Mouse (Mus musculus) liver, adult (tissue): ENCODE data around the gene Pam.

Experiments
- GATA4 ChIP-seq: IDR thresholded peaks from 2 replicates; pipeline ENCODE4 v1.6.1; 2014; ENCODE audit warnings: mild to moderate bottlenecking, low read length; ENCODE audit not compliant: insufficient replicate concordance

Gene Pam

DNA sequence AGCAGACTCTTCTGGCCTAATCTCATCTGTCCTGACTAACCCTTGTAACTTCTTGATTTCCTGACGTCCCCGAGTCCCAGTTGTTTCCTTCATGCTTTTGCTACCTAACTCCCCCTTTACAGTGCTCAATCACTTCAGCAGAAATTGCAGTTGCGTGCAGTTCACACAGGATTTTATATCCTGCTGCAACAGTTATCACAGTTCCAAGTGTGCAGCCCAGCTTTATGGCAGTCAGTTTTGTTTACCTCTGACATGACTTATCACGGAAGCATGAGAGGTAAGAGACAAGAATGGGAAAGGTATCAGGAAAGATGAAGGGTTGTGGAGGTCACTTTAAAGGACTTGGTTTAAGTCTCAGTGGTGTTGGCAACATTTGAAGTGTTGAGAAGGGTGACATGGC, 125.7 kb downstream of the Pam start:
- TF ChIP-seq GATA4: no peak

DNA sequence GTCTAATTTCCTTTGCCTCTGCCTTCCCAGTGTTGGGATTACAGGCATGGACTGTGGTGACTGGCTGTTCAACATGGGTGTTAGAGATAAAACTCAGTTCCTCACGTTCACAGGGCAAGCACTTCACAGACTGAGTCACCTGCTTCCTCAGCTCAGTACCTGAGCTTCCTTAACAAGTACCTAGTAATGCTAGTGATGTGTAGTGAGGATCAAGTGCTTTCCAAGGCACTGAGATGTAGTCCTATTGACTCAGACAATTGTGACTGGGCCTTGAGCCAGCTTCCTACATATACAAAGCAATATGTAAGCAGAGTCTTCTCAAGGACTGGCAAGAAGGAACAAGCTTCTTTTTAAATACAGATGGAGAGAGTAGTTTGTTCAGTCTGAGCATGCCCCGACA, 131.7 kb downstream of the Pam start:
- TF ChIP-seq GATA4: no peak

DNA sequence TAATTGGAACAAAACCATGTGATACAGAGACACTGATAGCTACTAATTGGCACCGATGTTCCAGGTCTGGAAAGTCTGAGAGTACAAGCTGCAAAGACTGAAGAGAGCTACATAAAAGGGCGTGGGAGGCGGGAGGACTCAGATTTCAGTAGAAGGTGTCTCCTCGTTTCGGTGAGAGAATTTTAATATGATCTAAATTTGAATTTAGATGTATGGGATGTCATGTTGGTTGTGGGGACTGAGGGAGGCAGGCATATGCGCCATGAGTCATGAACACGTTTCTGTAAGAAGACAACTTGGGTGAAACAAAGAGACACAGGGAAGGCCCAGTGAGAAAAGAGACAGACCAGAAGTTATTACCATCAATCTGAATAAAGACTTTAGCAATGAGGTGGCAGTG, 133.3 kb downstream of the Pam start:
- no peak for TF ChIP-seq GATA4

DNA sequence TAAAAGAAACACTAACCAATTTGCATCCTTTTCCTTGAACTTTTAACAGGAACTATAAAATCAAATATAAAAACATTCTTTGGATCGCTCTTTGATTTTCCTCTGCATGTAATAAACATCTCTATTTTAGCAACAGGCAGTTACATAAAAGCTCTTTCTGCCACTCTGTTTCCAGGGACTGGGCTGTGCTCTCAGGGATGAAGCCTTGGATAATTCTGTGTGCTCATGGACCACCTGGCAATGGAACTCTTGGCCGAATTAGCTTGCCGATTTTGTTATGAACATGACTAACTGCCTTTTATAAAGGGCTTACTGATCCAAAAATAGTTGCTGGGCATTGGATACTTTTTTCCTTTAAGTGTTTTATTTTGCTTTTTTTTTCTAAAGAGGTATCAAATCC, 134.8 kb downstream of the Pam start:
- no peak for TF ChIP-seq GATA4

DNA sequence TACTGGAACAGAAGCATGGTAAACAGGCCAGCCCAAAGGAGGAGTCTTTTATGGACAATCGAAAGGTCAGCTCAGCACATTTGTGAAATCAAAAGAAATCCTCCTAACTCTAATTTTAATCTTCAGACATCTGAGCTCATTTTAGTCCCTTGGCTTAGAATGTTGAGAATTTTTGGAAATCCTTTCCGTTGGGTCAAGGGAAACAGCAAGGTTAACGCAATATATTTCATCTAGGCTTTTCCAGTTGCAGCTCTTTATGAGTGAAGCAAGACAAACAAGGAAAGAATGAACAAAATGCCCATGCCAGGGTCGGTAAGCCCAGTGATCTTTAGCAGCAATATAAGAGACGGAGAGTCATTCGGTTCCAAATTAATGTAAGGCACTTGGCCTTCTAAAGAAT, 135.3 kb downstream of the Pam start:
- TF ChIP-seq GATA4: no peak

DNA sequence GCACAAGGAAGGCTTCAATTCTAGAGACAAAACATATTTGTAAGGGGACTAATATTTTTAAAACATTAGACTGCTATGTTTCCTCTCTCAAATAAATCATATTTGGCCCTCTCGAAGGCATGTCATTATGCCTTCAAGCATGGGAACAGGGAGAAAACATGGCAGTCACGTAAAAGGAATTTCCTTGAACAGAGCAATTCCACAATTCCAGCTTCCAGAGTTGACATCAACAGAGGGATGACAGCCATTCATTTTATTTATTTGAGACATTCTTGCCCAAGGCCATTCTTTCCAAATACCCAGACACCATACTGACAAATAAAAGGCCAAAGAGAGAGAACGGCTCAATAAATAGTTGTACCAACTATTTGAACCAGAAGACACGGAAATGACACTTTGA, 136.7 kb downstream of the Pam start:
- no peak for TF ChIP-seq GATA4

DNA sequence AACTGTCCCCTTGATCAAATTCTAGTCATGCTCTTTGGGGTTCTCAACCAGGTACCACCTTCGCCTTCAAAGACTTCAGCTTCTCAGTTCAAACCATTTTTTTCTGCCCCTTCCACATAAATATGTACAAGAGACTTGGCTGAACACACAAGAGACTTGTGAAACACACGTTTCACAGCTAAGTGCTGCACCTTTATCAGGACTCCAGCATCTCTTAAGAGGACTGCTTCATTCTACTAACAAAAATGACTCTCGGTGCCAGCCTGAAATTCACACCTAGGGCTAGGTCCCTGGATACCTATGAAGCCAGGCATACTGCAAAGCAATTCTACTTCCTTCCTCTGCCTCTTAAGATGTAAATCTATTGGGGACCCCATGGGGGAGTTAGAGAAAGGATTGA, 148.3 kb downstream of the Pam start:
- no peak for TF ChIP-seq GATA4

DNA sequence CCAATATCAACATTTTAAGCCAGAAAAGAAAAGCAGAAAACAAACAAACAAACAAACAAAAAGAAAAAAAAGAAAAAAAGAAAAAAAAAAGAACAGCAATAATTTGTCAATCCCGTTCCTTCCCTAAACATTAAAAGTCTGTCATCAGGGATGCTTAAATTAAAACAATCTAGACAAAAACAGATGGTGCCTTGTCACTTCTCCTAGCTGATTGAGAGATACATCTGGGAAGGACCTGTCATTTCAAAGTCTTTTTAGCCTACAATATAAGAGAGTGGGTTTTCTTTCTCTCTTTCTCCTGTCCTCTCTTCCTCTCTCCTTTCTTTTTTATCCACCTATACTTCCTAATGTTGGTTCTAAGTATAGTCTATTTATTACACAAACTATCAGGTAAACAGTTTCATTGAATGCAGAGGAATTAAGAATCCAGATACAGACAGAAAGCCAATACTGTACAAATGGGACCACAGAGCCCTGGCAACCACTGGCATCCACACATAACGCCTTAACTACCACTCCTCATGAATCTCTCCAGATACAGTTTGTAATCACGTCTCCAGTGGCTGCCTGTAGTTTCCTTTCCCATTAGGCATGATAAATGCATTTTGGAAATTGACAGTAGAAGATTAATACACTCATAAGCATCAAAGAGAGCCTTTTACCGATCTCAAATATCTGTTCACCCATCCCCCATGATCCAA, 151.4 kb downstream of the Pam start:
- TF ChIP-seq GATA4: no peak

DNA sequence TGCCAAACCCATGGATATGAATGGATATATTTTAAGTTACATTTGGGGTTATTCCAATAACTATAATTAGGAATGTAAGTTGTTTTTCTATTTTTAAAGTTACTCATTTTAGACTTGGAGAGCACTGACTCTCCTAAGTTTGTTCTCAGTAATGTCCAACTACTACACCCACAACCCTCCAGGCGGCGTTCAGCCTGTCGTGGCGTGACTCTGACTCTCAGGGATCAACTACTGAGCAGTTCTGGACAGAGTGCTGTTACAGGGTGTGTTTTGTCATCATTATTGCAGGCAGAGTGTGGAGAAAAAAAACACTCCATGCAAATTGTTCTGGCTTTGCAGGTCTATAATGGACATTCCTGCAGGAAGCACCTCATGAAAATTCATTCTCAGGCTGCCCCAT, 152.0 kb downstream of the Pam start:
- no peak for TF ChIP-seq GATA4

DNA sequence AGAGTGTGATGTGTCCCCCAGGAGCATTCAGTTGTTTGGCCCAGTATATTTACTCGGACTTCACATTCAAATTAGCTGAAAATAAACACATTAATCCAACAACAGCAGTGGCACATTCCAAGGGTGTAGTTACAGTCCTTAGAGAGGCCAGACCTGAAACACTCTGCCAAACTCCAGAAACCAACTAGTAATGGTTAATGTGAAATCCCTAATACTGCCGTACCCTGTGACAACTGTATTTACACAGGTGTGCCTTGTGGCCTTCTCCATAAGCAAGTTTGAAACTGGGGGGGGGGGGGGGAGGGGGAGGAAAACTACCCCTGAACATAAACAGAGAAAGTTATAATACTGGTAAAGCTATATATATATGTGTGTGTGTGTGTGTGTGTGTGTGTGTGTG, 152.5 kb downstream of the Pam start:
- no peak for TF ChIP-seq GATA4

DNA sequence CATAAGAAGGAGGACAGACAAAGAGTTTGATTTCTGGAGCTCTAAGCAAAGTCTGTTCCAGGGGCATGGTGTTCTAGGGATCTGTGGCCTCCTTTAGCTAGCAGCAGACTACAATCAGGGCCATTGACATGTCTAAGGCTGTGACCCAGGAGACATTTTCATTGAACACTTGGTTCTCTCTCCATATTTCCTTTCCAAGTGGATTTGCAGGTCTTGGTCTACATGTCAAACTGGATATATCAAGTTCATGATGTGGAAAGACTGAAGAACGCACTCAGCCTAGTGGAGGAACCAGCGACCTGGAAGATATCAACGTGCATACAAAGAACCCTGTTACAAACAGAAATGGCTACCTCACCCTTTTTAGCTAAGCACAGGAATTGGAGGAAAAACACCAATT, 156.9 kb downstream of the Pam start:
- no peak for TF ChIP-seq GATA4

DNA sequence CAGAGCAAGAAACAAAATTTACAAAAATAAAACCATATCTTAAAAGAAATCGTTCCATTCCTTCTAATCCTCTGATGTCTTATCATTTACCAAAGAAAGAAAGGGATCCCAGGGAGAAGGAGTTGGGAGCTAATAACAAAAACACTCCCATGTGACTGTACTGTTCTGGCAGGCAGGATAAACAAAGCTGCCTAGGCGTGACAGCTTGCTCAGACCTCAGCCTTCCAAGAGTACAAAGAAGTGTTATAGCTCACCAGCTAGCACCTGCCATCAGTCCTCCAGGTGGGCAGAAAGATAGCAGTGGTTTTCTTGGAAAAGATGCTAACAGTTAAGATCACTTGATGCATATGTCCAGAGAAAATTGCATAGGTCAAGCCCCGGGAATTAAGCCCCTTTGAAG, 157.4 kb downstream of the Pam start:
- TF ChIP-seq GATA4: no peak

DNA sequence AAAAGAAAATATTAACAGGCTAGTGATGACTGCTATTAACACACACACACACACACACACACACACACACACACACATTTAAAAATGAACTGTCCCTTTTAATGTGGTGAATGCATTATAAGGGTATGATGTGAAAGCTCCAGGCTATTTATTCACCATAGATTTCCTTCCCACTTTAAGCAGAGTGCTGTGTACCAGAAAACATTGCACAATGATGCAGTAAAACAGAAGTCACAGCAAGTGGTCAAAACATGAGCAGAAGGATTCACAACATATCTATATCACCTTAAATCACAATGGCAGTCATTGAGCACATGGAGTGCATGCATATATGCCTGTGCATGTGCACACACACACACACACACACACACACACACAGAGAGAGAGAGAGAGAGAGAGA, 160.5 kb downstream of the Pam start:
- TF ChIP-seq GATA4: no peak

DNA sequence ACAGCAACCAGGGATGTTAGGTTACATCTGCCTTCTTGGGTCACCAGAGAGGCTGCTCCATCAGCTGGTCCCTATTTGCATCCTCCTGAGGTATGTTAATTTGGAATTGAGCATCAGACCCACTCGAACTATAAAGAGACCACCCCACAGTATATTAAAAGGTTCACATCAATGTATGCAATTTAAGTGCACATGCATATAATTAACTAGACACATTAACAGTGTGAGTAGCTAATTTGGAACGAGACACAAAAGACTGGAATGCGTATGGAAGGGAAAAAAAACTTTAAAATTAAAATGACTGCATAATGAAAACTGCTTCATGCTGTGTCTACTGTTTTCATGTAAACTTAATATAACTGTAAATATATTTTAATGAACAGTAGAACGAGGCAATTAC, 164.2 kb downstream of the Pam start:
- TF ChIP-seq GATA4: no peak

DNA sequence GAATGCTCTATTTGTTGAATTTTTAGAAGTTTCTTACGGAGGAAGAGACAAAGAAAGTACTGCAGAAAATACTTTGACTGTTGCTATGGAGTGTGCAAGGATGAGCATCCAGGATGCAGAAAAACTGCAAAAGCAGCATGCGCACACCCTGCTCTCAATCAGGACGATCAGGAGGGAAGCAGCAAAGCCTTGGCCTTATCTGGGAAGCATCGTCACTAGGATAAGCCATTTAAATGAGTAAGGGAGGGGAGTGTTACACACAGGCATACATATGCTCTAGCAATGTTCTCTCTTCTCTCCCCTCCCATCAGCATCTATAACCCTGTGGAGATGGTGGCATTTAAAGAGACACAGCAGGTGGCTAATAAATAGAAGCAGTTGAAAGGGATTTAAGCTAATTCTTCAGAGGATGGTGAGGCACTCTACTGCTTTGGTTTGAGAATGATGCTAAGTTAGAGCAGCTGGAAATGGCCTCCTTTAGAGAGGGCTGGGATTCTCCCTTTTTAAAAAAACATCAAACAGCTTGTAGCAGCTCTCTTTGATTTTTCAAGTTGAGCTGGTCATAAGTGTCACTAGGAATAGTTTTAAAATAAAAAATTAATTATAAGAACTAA, 165.9 kb downstream of the Pam start:
- TF ChIP-seq GATA4: no peak

DNA sequence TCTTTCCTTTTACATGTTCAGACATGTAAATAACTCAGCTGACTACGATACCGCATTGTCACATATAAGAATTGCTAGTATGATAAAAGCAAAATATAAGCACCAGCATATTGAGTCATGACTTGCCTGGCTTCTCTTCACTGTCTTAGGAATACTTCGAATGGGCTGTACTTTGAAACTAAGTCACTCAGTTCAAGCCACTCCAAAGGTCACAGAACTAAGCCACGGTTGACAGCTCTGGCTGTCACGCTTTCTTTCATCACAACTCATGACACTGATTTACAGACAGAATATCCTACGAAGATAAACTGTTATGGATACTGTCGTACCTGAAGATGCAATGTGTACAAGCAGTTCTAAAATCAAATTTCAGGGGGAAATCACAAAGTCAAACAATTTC, 168.7 kb downstream of the Pam start:
- no peak for TF ChIP-seq GATA4

DNA sequence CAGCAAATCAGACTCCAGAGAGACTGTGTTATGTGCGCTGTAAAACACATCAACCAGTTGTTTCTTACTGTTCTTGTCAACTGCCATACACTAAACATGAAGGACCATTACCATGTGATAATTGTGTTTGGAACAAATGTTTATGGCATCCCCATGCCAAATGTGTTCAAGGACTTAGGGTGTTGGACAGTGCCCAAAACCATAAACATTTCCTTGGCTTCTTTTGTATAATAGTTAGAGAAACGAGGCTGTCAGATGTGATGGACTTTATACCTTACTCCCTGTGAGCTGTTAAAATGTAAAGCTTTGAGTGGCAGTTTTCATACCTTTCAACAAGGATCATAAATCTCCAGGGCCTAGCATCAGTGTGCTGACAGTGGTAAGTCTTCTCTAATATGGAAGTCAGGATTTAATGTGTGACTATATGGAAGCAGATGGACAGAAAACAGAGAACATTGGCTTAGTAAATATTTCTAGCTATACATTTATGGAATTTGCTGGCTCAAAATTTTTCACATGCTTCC, 169.4 kb downstream of the Pam start:
- no peak for TF ChIP-seq GATA4
